Mouse (Mus musculus) cerebellum, adult 9-10 months (tissue): ENCODE data around the gene Cald1.

Experiments used
- DNase-seq: peaks from one replicate; pipeline ENCODE4 v3.0.0; 2022

Cald1 gene

DNA sequence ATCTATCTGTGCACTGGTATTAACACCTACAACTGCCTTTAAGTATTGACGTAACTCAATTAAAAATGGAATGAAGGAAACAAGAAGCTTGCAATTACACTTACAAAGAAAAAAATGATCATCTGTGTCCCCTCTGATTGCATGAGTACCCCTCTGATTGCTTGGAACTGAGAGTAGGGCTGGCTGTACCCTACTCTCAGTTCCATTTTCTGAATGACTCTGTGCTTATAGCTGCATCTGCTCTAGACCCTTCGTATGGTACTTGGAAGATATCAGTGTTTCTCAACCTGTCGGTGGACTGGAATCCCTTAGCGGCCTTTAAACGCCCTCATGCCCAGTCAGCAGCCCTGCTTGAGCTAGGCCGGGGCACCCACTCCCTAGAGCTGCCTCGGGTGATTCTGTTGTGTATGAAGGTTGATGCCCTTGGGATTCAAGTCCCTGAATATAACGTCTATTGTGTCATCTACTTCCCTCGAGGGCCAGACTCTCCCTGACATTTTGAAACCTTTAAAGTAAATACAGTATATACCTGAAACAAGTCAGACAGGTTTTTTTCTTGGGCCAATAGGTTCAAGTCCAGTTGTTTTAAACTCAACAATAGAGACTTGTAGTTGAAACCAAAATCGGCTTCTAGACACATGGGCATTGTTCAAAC, 125.1 kb downstream of the Cald1 start:
- DNase-seq = no peak

DNA sequence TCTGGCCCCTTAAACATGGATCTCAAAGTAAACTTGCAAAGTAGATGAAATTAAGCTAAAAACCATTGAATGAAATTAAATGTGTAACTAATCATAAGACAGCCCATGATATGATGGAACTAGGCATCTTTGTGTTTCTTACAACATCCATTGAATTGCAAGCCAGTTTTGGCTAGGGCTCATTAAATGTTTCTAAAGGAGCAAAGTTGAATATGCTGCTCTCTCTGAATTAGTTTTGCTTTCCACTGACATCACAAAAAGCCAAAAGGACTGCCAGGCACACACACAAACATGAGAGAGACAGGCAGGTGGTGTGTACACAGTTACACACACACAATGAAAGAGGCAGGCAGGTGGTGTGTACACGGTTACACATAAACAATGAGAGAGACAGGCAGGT, 127.4 kb downstream of the Cald1 start:
- no peak for DNase-seq

DNA sequence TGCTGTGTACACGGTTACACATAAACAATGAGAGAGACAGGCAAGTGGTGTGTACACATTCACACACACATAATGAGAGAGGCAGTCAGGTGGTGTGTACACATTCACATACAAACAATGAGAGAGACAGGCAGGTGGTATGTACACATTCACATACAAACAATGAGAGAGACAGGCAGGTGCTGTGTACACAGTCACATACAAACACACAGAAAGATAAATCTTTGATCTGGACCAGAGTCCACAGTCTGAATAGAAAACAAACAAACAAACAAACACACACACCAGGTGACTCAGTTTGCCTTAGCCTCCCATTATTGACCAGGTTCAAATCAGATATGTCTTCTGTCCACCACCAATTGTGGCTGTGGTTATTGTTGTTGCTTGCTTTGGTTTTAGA, 127.8 kb downstream of the Cald1 start:
- DNase-seq = no peak

DNA sequence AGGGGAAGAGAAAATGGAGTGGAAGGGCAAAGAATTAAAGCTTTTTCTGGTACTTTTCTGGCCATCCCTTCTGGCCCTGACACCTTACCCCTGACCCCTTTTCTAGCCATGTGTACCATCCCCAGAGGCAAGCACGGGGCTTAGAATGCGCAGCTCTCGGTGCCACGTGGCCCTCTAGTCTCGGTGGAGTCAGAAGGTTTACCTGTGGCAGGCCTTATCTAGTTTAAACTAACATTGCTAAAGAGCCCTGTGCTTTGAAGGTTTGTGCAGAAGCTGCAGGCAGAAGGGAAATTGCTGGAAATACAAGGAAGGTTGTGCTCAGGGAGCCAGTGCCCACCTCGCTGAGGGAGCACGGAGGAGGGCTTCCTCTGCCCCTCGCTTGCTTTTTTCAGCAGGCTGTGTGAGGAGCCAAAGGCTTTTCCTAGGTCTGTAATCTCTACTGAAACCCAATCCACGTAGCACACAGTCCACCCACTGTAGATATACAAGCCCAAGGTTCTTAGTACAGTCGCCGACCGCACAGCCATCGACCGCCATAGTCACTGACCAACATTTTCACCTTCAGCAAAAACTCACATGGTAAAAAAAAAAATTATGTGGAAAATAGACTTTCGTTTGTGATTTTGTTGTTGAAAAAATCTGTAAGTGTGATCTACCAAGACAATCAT, 129.2 kb downstream of the Cald1 start:
- no peak for DNase-seq

DNA sequence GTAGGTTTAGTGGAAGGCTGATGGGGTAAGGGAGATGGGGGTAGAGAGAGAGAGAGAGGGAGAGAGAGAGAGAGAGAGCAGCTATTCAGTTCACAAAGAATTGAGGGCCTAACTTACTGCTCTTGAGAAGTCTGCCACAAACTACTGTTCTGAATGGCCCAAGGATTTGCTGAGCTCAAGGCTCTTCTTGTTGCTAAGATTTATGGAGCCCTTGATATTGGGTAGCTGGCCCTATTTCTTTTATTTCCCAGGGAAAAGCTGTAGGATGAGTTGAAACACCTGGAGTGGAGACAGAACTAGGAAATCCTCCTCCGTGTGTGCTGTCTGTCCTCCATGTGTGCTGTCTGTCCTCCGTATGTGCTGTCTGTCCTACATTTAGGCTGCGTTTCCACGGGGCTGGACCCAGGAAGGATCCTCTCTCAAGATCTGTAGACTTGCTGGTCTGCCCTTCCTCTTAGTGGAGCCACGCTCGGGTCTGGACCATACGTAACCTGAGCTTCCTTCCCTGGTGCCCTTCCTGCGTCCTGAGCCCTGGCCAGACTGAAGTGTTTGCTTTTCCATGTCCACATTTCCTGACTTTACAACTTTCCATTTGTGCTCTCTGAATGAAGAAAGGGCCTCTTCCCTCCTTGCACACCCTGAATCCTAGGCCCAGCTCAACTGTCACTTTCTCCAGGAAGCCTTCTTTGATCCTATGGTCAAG, 131.3 kb downstream of the Cald1 start:
- DNase-seq = no peak

DNA sequence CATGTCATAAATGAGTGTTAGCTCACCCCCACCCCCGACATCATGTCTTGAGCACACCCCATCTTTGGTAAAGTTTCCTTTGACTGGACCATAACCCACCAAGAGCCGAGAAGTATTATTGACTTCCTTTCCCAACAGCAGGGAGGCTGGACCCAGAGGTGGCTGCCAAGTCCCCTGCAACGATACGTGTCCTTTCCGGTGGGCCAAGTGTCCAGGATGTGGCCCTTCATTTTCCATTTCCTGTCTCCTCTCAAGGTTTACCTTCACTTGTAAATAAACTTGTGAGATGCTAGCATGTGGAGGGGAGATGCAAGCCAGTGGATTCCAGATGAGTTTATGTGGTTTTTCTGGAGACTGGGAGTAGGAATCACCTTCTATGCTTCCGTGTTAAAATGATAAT, 132.7 kb downstream of the Cald1 start:
- no peak for DNase-seq

DNA sequence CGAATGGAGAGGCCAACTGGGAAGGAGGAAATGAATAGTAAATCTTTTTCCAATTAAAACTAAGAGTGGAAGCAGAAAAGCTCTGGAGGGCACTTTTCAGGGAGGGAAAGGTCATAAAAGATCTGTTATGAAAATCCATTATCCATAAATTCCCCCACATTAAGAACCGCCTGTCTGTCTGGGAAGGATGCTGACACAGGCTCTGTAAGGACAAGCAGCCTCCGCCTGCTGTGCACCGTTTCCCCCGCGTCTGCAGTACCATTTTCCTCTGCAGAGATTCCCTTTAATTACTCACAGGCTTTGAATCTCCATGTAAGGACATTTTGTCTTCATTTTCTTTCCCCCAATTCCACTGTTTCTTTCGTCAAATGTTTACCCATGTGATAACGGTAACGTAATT, 133.2 kb downstream of the Cald1 start:
- no peak for DNase-seq

DNA sequence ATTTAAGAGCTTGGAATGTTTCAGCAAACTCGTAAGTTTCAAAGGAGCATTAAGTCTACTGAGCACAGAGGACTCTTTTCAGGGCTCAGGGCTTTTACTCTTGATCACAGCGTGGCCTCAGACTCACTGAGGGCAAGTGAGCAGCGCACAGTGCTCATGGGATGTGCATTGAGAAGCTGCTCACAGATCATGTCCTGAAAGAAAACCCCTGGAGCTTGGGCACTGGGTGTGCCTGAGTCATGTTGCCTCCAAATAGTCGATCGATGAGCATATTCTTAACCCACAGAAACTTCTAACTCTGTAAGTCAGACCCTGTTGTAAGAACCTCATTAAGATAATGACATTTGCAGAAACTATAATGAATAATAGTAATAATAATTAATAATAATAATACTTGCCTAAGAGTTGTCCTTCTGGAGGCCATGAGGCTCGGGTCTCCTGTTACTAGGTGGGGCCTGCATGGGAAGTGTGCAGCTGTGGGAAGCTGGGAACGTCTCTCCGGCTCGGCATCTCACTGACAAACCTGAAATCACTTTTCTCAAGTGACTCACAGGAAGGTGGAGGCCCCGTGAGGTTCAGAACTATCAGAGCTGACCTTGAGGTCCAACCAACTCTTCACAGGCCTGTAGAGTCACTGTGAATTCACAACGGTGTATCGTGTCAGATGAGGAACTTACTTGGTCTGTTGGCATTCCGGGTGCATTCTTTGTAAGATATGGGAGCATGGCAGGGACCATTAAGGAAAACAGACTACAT, 136.8 kb downstream of the Cald1 start:
- DNase-seq = no peak

DNA sequence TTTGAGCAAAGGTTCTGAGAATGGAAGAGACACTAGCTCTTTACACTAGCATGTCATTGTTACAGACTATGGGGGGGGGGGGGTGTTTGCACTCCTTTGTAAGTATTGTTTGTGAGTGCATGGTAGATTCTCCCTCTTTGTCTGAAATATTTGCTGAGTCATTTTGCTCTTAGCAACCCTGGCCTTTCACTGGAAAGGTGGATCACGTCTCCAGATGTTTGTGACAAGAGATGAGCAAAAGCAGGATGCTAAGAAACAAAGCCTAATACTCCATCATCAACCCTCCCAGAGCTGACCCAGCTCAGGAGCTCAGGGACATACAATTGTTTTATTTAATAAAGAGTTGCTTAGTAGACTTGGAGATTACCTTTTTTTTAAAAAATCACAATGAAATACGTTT, 138.6 kb downstream of the Cald1 start:
- no peak for DNase-seq

DNA sequence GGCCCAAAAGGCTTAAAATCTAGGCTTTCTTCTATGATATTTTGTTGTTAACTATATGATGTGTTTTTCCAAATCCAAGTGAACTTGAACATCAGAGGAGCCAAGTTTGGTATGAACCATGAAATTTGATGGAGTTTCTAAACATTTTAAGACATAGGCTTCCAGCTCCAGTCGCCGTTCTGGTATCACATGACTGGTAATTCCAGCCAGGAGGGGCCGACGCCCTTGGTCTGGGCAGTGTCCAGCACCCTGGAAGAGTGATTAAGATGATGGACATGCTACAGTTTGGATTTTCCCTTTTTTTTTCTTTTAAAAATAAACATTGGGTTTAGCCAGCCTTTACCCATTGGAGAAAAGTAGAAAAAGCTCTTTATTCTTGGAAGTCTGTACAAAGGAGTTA, 145.6 kb downstream of the Cald1 start:
- no peak for DNase-seq

DNA sequence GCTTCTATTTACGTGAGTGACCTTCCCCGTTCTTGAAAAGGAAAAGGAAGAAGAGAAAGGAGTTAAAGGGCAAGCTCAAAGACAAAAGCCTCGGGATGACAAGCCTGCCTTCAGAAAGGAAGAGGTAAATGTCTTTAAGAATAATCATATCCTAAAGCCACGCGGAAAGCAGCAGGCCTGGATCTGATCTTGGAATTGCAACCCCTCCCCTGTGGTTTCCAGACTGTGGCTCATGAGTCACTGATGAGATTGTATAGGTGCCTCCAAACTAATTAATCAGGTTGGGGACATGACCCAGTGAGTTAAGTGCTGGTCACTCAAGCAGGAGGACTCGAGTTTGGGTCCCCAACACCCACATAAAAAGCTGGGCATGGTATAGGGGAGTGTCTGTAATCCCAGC, 149.5 kb downstream of the Cald1 start:
- DNase-seq = no peak

DNA sequence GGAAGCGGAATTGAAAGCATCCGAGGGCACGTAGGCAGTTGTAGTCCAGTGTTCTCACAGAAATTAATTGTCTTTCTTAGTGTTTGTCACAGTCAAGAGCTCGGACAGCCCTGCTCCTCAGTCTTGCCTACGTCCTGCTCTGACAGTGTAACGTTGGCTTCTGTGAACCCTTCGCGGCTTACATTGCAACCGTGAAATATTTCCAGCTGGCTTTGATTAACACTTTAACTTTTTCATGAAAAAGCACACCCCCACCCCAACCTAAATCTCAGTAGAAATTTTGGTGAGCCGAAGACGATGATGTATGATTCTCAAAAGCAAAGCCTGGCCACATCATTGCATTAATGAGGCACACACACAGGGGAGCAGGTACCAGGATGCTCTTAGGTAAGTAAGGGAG, 150.3 kb downstream of the Cald1 start:
- DNase-seq = no peak

DNA sequence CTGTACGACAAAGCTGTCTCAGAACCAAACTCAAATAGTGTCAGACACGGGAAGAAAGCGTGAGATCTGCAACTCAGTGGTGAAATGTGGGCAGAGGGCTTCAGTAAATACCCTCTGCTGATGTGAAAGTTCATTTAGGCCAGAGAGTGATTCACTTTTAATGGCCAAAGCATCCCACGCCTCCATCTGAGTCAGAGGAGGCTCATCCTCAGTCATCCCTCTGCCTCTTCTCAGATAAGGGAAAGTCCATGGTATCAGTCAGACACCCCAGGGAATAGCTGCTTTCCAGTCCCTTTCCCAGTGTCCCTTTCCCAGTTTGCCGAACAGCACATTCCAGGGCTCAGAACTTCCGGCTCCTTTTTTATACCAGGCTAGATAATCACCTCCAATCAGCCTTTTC, 151.2 kb downstream of the Cald1 start:
- DNase-seq = no peak

DNA sequence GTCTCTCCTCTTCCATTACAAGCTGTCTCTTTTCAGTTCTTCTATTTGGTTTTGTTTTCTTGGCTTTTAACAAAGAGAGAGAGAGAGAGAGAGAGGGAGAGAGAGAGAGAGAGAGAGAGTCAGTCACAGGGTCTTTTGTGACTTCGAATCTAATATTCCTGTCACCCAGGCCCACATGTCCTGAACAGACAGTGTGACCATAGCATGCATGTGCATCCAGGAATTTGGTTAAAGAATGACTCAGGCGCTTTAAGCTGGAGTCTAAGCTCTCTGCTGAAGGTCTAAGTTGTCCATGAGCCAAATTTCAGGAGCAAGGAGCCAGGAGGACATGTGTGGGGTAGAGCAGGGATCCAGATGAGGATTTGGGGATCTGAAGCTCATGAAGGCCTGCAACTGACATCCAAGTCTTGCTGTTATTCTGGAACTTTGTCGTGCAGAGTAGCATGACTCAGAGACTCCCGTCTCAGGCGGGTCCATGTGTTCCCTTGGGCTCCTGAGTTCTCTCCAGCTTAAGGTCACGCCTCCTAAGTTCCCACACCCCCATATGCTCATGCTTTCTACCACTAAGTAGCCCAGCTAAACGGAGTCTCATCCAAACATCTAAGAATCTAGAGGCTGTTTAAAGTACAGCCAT, 152.3 kb downstream of the Cald1 start:
- no peak for DNase-seq

DNA sequence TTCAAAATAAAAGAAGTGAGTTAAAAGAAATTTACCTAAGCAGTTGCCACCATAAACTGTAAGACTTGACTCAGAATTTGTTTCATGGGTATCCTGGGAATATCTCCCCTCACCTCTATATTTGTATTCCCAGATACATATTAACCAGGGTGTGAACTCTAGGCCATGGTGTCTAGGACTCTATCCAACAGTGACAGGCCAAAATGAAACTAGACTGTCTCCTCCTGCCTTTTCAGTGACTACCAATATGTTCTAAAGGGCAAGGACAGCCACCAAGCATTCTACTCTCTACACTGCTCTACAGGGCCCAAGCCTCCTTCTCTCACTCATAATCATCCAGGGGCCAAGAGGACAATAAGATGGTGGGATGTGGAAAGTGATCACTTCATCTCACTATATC, 153.3 kb downstream of the Cald1 start:
- no peak for DNase-seq

DNA sequence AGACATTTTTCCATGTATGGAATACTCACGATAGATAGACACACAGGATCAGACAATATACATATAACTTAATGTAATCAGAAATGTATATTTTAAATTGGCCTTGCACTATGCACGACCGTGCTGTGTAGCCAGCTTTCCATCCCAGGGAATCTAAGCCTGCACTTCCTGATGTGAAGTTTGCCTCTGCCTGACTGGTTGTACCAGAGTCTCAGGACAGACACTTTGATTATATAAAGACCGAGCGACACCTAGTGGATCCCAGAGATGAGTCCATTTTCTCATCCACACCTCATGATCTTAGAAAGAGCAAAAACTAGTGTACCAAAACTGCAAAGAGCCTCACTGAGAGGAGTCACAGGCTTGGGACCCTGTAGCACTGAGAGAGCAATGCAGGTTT, 156.1 kb downstream of the Cald1 start:
- peak; percentile 67 for DNase-seq

DNA sequence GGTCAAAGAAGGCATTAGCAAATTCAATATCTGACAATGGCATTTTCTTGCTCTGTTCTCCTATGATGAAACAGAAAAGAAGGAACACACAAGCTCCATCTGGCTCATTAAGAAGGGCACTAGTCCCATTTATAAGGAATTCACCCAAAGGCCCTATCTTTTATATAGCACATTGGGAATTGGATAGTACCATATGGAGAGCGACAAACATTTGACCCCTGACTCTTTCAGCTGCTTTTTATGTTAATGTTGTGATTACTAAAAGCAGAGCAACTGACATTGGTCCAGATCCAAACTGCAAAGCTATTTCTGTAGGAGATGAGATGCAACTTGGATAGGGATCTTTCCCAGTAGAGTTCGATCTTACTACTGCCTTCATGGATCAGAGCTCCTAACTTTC, 160.0 kb downstream of the Cald1 start:
- DNase-seq = no peak

DNA sequence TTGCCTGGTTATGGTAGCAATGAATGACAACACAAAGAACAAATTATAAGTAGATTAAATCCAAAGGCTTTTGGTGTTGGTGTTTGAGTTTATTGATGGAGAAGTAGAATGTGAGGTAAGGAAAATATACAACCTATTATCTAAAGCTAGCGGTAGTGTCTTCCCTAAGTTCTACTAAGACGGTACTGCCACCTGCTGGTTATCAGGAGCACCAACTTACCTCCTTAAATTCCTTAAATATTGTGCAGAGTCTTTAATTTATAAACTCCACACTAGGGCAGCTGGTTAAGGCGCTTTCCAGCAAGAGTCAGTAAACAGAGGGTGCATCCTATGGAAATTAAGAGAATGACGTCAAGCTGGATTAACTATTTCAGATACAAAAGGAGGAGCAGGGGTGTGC, 161.7 kb downstream of the Cald1 start:
- DNase-seq = peak; percentile 45

DNA sequence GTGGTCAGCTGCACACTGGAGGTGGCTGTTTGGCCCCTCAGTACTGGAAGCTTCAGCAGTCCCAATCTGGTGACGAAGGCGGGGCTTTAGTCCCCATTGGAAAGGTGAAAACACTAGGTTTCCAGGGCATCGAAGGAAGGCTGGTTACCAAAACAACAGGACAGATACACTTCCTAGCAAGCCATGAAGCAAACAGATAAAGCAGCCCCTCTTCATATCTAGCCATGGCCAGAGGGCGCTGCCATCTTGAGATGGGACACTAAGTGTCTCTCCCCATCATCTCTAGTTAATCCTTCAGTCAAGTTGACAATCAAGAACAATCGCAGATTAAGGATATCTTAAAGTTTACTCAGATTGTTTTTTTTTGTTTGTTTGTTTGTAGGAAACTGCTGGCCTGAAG, 167.4 kb downstream of the Cald1 start:
- no peak for DNase-seq

DNA sequence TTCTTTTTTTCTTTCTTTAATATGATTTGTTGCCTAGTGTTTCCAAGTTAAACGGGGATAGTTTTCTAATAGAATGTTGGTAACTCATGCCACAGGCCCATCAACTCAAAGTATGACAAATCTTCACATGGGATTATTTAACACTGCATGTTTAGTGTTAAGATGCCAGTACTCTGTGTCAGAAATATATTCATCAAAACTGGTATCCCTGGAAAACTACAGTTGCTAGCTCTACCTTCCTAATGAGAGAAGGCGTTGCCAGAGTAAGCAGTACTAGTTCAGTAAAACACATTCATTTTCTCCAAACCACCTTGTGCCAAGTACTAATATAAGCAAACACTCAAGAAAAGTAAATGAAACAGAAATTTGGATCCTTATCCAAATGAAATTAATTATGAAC, 171.7 kb downstream of the Cald1 start:
- no peak for DNase-seq

DNA sequence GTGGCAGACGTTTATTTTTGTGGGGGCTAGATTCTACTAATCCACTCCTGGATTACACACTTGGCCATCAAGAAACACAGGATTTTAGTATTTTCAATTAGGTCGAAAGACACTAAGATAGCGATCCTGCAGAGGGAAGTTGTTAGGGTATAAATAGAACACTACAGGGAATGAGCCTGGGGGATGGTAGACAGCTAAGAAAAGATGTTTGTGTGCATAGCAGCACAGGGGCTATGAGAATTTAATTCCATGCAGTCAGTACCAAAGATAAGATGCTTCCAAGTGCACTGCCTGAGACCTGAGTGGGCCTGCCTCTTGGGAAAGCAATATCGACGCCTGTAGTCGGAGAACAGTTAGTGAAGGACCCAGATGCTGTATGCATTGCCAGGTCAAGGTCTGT, 172.2 kb downstream of the Cald1 start:
- DNase-seq = no peak

DNA sequence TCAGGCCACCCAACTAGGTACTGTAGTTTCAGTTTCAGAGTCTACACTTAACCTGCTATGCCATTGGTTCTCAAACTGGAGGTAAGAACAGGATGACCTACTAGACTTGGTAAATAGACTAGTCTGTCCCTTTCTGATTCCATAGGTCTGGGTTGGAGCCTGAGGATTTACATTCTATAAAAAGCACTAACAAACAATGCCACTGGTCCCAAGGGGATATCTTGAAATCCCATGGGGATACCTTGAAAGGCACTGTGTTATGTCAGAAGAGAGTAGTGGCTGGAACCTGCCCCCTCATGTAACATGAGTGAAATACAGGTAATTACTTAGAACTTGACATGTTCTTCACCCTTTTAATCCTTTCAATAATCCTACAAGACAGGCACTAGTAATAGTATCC, 178.1 kb downstream of the Cald1 start:
- DNase-seq = no peak

DNA sequence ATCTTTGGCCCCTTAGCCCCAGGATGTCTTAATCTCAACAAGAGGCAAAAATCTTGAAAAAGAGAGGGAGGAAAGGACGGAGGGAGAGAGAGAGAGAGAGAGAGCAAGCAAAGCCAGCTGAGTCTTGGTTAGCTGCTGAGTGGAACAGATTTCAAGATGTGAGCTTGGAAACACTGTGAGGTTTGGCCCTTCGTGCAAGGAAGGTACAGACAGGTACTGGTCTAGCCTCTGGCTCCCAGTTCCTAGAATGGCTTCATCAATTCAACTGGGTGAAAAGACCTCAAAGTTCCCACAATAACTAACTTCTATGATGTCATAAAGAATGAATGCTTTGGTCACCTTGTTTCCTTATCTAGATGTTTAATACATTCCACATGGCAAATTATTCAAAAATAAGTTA, 178.8 kb downstream of the Cald1 start:
- no peak for DNase-seq
